Mouse (Mus musculus): ENCODE results near the gene Srpr. TPM values are rescaled to one million over a fixed set of nuclear protein-coding genes. Genes with fewer than 3 reads are reported as not detected.

Srpr gene
- total RNA-seq, 2 experiments from 2014 or later = 62.7 to 68.3 TPM

- no peak for DNase-seq
Measured at GRCm38 (mm10) chr9:35262418-35262817, 62.4 kb downstream of the Srpr start.

GRCm38 (mm10) chr9:35263431-35263830 is 63.5 kb downstream of the Srpr start:
- DNase-seq = no peak

- DNase-seq = no peak
Measured at GRCm38 (mm10) chr9:35264509-35264908, 64.5 kb downstream of the Srpr start.

GRCm38 (mm10) chr9:35267146-35267975 is 67.4 kb downstream of the Srpr start, which contains the start of the genes Fam118b and Rpusd4:
Gene Fam118b (minus strand): TSS chr9:35267805.
Gene Rpusd4 (plus strand): TSS chr9:35267865.
- peak; percentile 89 to 92 for DNase-seq

- peak in 1 of 2 experiments; percentile 29 for DNase-seq
Measured at GRCm38 (mm10) chr9:35267976-35268715, 68.2 kb downstream of the Srpr start.

- no peak for DNase-seq
Measured at GRCm38 (mm10) chr9:35277855-35278365, 77.9 kb downstream of the Srpr start.

- DNase-seq = no peak
Measured at GRCm38 (mm10) chr9:35278451-35278850, 78.5 kb downstream of the Srpr start.

- DNase-seq = peak in 1 of 2 experiments; percentile 65
Measured at GRCm38 (mm10) chr9:35282006-35282850, 82.3 kb downstream of the Srpr start.

- DNase-seq = no peak
Measured at GRCm38 (mm10) chr9:35282851-35283200, 82.9 kb downstream of the Srpr start.

GRCm38 (mm10) chr9:35283415-35284069 is 83.6 kb downstream of the Srpr start:
- no peak for DNase-seq

- no peak for DNase-seq
Measured at GRCm38 (mm10) chr9:35284351-35284750, 84.4 kb downstream of the Srpr start.

GRCm38 (mm10) chr9:35286351-35286750 is 86.4 kb downstream of the Srpr start:
- no peak for DNase-seq

GRCm38 (mm10) chr9:35289992-35290391 is 90.0 kb downstream of the Srpr start:
- DNase-seq = no peak

- no peak for DNase-seq
Measured at GRCm38 (mm10) chr9:35290417-35290816, 90.4 kb downstream of the Srpr start.

GRCm38 (mm10) chr9:35290916-35291315 is 90.9 kb downstream of the Srpr start:
- no peak for DNase-seq

- no peak for DNase-seq
Measured at GRCm38 (mm10) chr9:35293465-35293864, 93.5 kb downstream of the Srpr start.

Other genes starting within 250 kb of the Srpr start
- gene St3gal4, start 80.9 kb upstream of the Srpr start, total RNA-seq (2021) = 10 to 100 TPM; 25.0 to 25.7 TPM
- gene Dcps, start 24.1 kb upstream of the Srpr start, total RNA-seq (2021) = 10 to 100 TPM; 21.1 to 21.4 TPM
- gene Tirap, start 116 bp downstream of the Srpr start, total RNA-seq (2021) = 1 to 10 TPM; 1.5 to 2.4 TPM
- 10 to 100 TPM; 35.6 to 39.1 TPM for gene Foxred1, start 10.9 kb downstream of the Srpr start, total RNA-seq (2021)
- gene Fam118b, start 67.6 kb downstream of the Srpr start, total RNA-seq (2021) = 10 to 100 TPM; 28.7 to 33.9 TPM
- gene Rpusd4, start 67.7 kb downstream of the Srpr start, total RNA-seq (2021) = 10 to 100 TPM; 11.8 to 12.0 TPM
- gene Cdon, start 221.0 kb downstream of the Srpr start, total RNA-seq (2021) = 10 to 100 TPM; 11.7 to 12.2 TPM